Mouse (Mus musculus): ENCODE measurements around the gene Tmed6. TPM values are rescaled to one million over a fixed set of nuclear protein-coding genes. Genes with fewer than 3 reads are reported as not detected.
A peak's percentile ranks its signal among the peaks of the same experiment; 100 is the strongest.

The Tmed6 gene
- polyA plus RNA-seq, 1 experiment from 2014 or later: not detected

- Histone ChIP-seq H3K79me2 (ENCODE audit: inconsistent target) (peaks cover 48% of the 10 kb centered on the region), H3K27ac (peak overlapping the region; percentile 72), H3K4me3 (ENCODE audit: inconsistent target) (peak overlapping the region; percentile 82), H3K36me3 (ENCODE audit: inconsistent target) (peaks cover 8% of the 10 kb centered on the region; the same call in 1 of the 2 replicates)
- WGBS (ENCODE audit: missing documents): under 1% methylated on average over 53 of the region's 53 CpGs
These were observed 30.4 kb upstream of the Tmed6 start for GRCm38 (mm10) chr8:107095717-107096365.

- H3K36me3 ChIP-seq (ENCODE audit: inconsistent target): peaks cover 13% of the 10 kb centered on the region; the same call in 1 of the 2 replicates
- 86% methylated on average over 7 of the region's 7 CpGs for WGBS (ENCODE audit: missing documents)
- no peak overlapping the region for H3K4me3 ChIP-seq (ENCODE audit: inconsistent target)
- H3K79me2 ChIP-seq (ENCODE audit: inconsistent target): peaks cover 93% of the 10 kb centered on the region
- no peak overlapping the region for H3K27ac ChIP-seq
These were observed 25.1 kb upstream of the Tmed6 start for GRCm38 (mm10) chr8:107090531-107090930.

- Histone ChIP-seq H3K79me2 (ENCODE audit: inconsistent target) (peaks cover 75% of the 10 kb centered on the region), H3K36me3 (ENCODE audit: inconsistent target) (peaks cover 13% of the 10 kb centered on the region; the same call in 1 of the 2 replicates), H3K4me3 (ENCODE audit: inconsistent target) (no peak overlapping the region), H3K27ac (no peak overlapping the region)
- 90% methylated on average over 4 of the region's 5 CpGs for WGBS (ENCODE audit: missing documents)
These were observed 23.2 kb upstream of the Tmed6 start for GRCm38 (mm10) chr8:107088526-107089063.

- 89% methylated on average over 5 of the region's 5 CpGs for WGBS (ENCODE audit: missing documents)
- Histone ChIP-seq H3K36me3 (ENCODE audit: inconsistent target) (peaks cover 21% of the 10 kb centered on the region; the same call in 1 of the 2 replicates), H3K4me3 (ENCODE audit: inconsistent target) (no peak overlapping the region)
These were observed 20.6 kb upstream of the Tmed6 start for GRCm38 (mm10) chr8:107086018-107086417.

GRCm38 (mm10) chr8:107085358-107085757, 19.9 kb upstream of the Tmed6 start:
- peaks cover 43% of the 10 kb centered on the region for H3K79me2 ChIP-seq (ENCODE audit: inconsistent target)
- no peak overlapping the region for H3K4me3 ChIP-seq (ENCODE audit: inconsistent target)
- peaks cover 21% of the 10 kb centered on the region for H3K36me3 ChIP-seq (ENCODE audit: inconsistent target)
- no peak overlapping the region for H3K27ac ChIP-seq
- 97% methylated on average over 17 of the region's 17 CpGs for WGBS (ENCODE audit: missing documents)

More at GRCm38 (mm10) chr8:107086018-107086417, 20.6 kb upstream of the Tmed6 start:
- Histone ChIP-seq H3K27ac (no peak overlapping the region), H3K79me2 (ENCODE audit: inconsistent target) (peaks cover 50% of the 10 kb centered on the region)

GRCm38 (mm10) chr8:107076239-107076888, 10.9 kb upstream of the Tmed6 start:
- Histone ChIP-seq H3K4me3 (ENCODE audit: inconsistent target) (no peak overlapping the region), H3K36me3 (ENCODE audit: inconsistent target) (peaks cover 44% of the 10 kb centered on the region), H3K79me2 (ENCODE audit: inconsistent target) (no peaks in the 10 kb centered on the region), H3K27ac (no peak overlapping the region)
- 90% methylated on average over 7 of the region's 7 CpGs for WGBS (ENCODE audit: missing documents)

GRCm38 (mm10) chr8:107074128-107074527, 8.7 kb upstream of the Tmed6 start:
- H3K4me3 ChIP-seq (ENCODE audit: inconsistent target): no peak overlapping the region
- H3K27ac ChIP-seq: no peak overlapping the region
- H3K79me2 ChIP-seq (ENCODE audit: inconsistent target): no peaks in the 10 kb centered on the region
- WGBS (ENCODE audit: missing documents): 90% methylated on average over 1 of the region's 1 CpGs
- peaks cover 34% of the 10 kb centered on the region for H3K36me3 ChIP-seq (ENCODE audit: inconsistent target)

GRCm38 (mm10) chr8:107073706-107074105, 8.3 kb upstream of the Tmed6 start:
- Histone ChIP-seq H3K79me2 (ENCODE audit: inconsistent target) (no peaks in the 10 kb centered on the region), H3K27ac (no peak overlapping the region), H3K4me3 (ENCODE audit: inconsistent target) (no peak overlapping the region), H3K36me3 (ENCODE audit: inconsistent target) (peaks cover 32% of the 10 kb centered on the region)
- WGBS (ENCODE audit: missing documents): 78% methylated on average over 4 of the region's 4 CpGs

- no peak overlapping the region for H3K4me3 ChIP-seq (ENCODE audit: inconsistent target)
- peaks cover 10% of the 10 kb centered on the region for H3K79me2 ChIP-seq (ENCODE audit: inconsistent target)
These were observed 2.8 kb downstream of the Tmed6 start for GRCm38 (mm10) chr8:107062613-107063012.

GRCm38 (mm10) chr8:107056973-107057369, 8.5 kb downstream of the Tmed6 start:
- Histone ChIP-seq H3K27ac (peak overlapping the region; percentile 36), H3K36me3 (ENCODE audit: inconsistent target) (peaks cover 24% of the 10 kb centered on the region)
- WGBS (ENCODE audit: missing documents): under 1% methylated on average over 33 of the region's 33 CpGs

More at GRCm38 (mm10) chr8:107062613-107063012, 2.8 kb downstream of the Tmed6 start:
- Histone ChIP-seq H3K27ac (no peak overlapping the region), H3K36me3 (ENCODE audit: inconsistent target) (0 out of 2 replicates have a peak, but pooled peaks cover 9% of the 10 kb centered on the region)
- 91% methylated on average over 1 of the region's 1 CpGs for WGBS (ENCODE audit: missing documents)

GRCm38 (mm10) chr8:107056076-107056972, 9.1 kb downstream of the Tmed6 start, which contains the start of the genes Cog8 and Nip7:
Gene Cog8, minus strand, starts transcription at chr8:107056689.
Gene Nip7, plus strand, starts transcription at chr8:107056877.
- peak within 1 kb of the TSS; percentile 36 for H3K27ac ChIP-seq
- H3K4me3 ChIP-seq (ENCODE audit: inconsistent target): peak within 1 kb of the TSS; percentile 92
- H3K79me2 ChIP-seq (ENCODE audit: inconsistent target): peaks cover 67% of the 10 kb centered on the region
- peaks cover 27% of the 10 kb centered on the region for H3K36me3 ChIP-seq (ENCODE audit: inconsistent target)
- WGBS (ENCODE audit: missing documents): 1% methylated on average over 83 of the region's 88 CpGs

More at GRCm38 (mm10) chr8:107056973-107057369, 8.5 kb downstream of the Tmed6 start:
- Histone ChIP-seq H3K79me2 (ENCODE audit: inconsistent target) (peaks cover 60% of the 10 kb centered on the region), H3K4me3 (ENCODE audit: inconsistent target) (peak overlapping the region; percentile 92)

- 93% methylated on average over 8 of the region's 8 CpGs for WGBS (ENCODE audit: missing documents)
- no peak overlapping the region for H3K27ac ChIP-seq
- H3K4me3 ChIP-seq (ENCODE audit: inconsistent target): no peak overlapping the region
- H3K36me3 ChIP-seq (ENCODE audit: inconsistent target): peaks cover 19% of the 10 kb centered on the region
- H3K79me2 ChIP-seq (ENCODE audit: inconsistent target): peaks cover 75% of the 10 kb centered on the region
These were observed 13.4 kb downstream of the Tmed6 start for GRCm38 (mm10) chr8:107052046-107052445.

GRCm38 (mm10) chr8:107049480-107049879, 16.0 kb downstream of the Tmed6 start:
- Histone ChIP-seq H3K36me3 (ENCODE audit: inconsistent target) (peaks cover 41% of the 10 kb centered on the region), H3K79me2 (ENCODE audit: inconsistent target) (peaks cover 74% of the 10 kb centered on the region), H3K27ac (no peak overlapping the region), H3K4me3 (ENCODE audit: inconsistent target) (peak overlapping the region; percentile 44)
- 82% methylated on average over 4 of the region's 4 CpGs for WGBS (ENCODE audit: missing documents)
